Mouse (Mus musculus): Measurements from ENCODE around the gene Patl1.
A peak's percentile ranks its signal among the peaks of the same experiment; 100 is the strongest.
"Not testable (repeated sequence)": the region's sequence is repeated elsewhere in the genome, so short reads cannot be mapped to it uniquely, and the experiment has no call there.

The Patl1 gene

DNA sequence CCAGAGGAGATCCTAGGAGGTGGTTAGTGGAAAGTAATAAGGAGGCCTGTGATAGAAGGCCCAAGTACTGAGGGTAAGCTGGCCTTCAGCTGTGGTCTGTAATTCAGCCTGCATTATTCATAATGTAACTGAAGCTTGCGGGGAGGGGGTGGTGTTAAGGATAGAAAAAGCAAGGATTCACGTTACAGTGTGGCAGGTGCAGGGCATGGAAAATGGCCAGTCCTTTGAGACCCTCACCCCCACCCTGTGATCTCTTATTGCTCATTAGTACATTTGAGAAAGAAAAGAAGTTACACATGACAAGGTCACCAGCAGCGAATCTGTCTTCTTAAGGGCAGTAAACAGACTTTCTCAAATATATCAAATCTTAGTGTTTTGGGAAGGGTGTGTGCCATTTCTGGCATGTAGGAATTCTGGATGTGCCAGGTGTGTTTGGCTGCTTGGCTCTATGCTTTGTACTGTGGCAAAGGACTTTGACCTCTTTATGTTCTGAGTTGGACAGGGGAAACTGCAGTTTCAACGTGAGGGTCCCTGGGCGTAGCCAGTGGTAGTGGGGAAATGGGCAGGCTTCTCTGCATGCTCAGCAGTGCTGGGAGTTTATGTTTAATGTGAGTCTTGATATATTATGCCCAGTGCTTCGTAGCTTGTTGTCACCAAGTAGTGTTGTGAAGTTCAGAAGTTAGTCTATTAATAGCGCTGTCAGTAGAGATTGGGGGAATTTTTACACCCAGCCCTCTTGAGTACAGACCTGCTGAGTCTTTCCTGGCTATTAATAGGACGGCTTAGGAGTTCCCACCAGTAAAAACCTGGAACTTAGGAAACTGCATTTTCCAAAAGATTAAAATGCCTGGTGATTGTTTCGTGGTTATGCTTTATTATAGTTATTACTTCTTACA, 57.2 kb downstream of the Patl1 start:
- DNase-seq: no peak

DNA sequence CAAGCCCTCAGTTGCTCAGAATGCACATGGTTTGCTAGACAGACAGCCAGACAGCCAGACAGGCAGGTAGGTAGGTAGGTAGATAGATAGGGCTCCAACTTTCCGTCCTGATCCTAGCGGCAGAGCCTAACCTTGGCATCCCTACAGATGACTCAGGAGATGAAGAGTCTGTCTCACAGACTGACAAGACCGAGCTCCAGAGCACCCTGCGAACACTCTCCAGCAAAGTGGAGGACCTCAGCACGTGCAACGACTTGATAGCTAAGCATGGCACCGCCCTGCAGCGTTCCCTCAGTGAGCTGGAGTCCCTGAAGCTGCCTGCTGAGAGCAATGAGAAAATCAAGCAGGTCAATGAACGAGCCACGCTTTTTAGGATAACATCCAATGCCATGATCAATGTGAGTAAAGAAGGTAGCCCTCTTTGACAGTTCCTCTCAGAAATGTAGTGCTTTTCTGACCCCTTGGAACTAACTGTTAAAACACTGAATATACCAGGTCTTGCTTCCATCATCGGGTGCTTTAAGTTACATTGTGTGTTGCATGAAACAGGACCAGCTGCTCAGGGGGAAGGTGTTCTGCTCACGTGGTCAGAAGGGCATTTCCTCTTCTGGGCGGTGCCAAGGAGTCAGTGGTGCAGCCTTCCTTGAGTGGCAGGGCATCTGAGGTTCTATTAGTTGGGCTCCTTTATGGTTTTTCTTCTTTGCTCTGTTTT, 61.5 kb downstream of the Patl1 start:
- no peak for DNase-seq

DNA sequence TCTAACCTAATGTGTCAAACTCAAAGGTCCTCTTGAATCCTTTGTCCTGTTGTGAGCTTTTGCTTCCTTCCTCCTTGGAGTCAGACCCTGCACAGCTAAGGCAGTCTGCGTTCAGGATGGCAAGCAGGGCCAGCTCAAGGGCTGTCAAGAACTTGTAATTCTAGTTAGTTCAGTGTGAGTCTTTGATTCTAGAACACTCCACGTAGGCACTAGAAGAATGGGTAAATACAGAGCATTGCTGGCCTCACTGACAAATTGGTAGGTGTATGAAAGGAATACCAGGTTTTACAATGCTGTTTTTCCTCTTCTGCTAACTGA, 62.0 kb downstream of the Patl1 start:
- DNase-seq: no peak

DNA sequence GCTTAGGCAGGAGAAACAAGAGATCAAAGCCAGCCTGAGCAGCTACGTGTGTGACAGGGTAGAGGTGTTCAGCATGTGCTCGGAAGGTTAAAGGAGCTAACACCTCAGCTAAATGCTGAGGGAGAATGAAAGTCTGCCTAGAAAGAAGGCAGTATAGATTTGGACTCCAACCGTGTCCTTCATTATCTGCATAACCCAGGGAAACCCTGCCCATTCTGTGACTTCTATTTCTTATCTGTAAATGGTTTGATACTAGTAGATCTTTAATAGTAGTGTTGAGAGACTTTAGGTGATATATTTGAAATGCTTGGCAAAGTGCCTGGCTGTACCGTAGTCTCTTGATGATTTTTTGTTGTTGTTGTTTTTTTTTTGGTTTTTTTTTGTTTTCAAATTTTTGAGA, 63.5 kb downstream of the Patl1 start:
- no peak for DNase-seq

DNA sequence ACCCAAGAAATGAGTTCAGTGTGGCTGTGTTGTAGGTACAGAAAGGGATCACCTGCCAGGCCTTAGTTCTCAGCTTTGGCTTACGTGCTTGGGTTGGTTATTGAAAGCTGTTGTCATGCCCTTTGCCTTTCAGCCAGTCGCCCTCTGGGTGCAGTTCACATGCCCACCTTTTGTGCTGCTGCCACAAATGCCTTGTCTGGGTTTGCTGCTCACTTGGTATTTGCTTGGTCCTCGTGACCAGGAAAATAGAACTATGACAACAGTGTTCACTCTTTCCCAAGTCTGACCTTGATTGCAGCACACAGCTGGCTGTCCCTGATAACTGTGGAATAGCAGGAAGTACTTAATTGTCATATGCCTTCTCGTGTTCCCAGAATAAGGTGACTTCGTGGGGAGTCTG, 65.2 kb downstream of the Patl1 start:
- DNase-seq: peak; percentile 39 to 70

DNA sequence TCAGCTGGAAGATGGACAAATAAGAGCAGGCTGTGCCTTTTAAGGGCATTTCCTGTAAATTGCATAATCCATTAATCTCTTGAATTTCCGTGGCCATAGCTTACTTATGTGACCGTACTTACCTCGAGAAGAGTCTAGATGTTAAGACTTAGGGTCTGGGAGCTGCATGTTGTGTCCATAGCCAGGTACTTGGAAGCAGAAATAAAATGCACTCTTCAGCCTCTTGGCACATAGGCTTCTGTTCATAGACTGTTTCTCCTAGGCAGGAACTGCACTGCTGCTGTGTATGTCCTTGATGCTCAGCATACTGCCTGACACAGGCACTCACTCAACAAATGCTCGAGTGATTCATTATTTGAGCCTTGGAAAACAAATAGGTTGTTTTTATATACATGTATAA, 68.3 kb downstream of the Patl1 start:
- DNase-seq: no peak

DNA sequence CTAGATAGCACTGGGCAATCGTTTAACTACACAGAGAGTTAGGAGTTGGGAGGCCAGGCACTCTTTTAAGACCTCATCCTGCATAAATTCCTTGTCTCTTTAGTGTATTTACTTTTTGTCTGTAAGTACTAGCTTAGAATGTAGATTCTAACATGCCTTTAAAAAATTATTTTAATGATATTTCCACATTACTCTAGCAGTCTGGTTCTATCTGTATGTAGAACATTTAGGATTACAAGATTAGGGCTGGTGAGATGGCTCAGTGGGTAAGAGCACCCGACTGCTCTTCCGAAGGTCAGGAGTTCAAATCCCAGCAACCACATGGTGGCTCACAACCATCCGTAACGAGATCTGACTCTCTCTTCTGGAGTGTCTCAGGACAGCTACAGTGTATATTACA, 72.4 kb downstream of the Patl1 start:
- DNase-seq: not testable (repeated sequence)

DNA sequence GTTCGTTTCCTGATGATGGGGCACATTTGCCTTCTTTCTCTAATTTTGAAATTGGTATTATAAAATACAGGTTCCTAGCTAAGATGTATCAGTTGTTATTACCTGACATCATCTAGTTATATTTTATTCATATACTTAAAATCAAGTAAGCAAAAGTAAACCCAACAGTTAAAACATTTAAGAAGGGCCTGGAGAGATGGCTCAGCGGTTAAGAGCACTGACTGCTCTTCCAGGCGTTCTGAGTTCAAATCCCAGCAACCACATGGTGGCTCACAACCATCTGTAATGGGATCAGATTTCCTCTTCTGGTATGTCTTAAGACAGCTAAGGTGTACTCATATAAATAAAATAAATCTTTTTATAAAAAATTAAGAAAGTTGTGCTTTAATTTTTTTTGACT, 75.6 kb downstream of the Patl1 start:
- no peak for DNase-seq

DNA sequence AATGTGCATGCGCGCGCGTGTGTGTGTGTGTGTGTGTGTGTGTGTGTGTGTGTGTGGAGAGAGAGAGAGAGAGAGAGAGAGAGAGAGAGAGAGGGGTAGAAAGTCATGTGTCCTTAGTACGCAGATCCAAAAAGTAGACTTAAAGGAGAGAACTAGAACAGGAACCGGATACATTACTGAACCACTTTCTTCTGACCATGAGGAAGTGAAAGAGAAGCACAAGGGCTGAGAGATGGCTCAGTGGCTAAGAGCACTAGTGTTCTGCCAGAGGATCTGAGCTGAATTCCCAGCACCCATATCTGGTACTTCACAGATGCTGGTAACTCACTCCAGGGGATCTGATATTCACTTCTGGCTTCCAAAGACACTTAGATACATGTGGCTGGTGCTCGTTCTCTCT, 77.1 kb downstream of the Patl1 start:
- no peak for DNase-seq

DNA sequence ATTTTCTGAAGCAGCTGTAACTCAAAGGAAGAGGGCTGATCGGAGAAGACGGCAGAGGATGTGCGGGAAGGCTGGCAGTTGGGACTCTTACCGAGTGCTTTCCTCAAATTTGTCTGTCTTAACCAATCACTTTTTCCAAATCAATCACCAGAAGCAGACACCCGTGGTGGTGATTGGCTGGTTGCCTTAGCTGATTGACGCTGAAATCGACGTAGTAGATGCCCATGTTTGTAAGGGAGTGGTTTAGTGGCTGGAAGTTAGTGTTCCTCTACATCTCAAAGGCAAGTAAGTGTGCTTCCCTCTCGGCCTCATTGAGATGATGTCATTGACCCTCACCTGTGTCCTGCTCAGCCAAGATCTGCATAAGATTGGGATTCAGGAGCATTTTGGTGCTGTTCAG, 79.8 kb downstream of the Patl1 start:
- no peak for DNase-seq

DNA sequence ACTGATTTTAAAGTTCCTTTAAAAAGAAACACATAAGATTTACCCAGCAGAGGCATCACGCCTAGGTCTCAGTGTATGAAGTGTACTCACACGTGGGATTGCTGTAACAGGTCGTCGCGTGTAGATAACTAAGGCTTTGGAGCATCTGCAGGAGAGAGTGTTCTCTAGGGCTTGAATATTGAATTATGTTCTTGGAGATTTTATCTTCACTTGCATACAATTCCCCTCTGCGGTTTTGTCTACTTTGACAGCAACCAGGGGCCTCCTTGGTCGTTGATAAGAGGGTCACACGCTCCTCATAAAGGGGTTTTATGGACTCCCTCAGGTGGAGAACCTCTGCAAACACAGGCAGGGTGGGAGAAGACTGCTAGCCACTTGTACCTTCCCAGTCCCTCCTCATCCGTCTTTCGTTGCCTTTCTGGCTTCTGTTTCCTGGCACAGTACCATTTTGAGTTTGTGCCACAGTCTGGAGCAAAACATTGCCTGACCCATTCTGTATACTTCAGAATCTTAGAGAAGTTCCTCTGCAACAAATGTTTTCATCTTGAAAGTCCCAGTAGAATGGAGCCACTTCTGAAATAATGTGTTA, 80.3 kb downstream of the Patl1 start:
- no peak for DNase-seq

Data from kidney, postnatal 25 days (tissue).